Comparison of ENCODE assay signal across 8 mouse cellular contexts in the genomic region with DNA sequence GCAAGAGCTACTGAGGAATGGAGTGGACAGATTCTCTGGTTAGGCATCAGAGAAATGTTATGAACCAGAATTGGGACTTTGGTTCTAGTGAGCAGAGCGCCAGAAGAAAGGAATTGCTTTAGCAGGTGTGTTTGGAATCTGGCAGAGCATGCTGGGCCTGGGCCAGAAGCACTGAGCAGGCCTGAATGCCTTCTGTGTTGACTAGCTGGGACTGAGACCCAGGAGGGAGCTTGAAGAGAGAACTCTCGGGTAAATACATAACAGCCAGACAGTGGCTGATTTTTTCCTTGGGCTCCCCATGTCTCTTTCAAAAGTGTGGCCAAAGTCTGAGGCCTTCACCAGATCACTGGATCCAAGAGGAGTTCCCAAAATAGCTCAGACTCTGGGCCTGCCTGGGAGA.
A peak's percentile ranks its signal among the peaks of the same experiment; 100 is the strongest.
DNase-seq lines count a peak whose midpoint lies in the region; ATAC-seq lines count a peak whose summit lies in the region.

No protein-coding gene starts in this region.

- H3K9me3 ChIP-seq in forebrain, embryonic 14.5 days (replicated peaks; ENCODE audit: control insufficient read depth, low read length) = no peaks in the 10 kb centered on the region
- no peaks in the 10 kb centered on the region for H3K9me3 ChIP-seq in forebrain, embryonic 15.5 days

- peaks cover 6% of the 10 kb centered on the region for H3K4me1 ChIP-seq in forebrain, embryonic 14.5 days (ENCODE audit: control insufficient read depth, insufficient read depth, low read length)
- peaks cover 9% of the 10 kb centered on the region; the same call in 1 of the 2 replicates for H3K4me1 ChIP-seq in forebrain, embryonic 15.5 days
- peaks cover 8% of the 10 kb centered on the region; the same call in 1 of the 2 replicates for H3K4me1 ChIP-seq in brown adipose tissue, adult 24 weeks (ENCODE audit: control insufficient read depth, insufficient read depth, insufficient read length, low read length)

- H3K27me3 ChIP-seq in forebrain, embryonic 14.5 days (replicated peaks; ENCODE audit: control insufficient read depth, insufficient read depth, low read length) = no peaks in the 10 kb centered on the region
- no peaks in the 10 kb centered on the region for H3K27me3 ChIP-seq in forebrain, embryonic 15.5 days

- ATAC-seq in forebrain, embryonic 14.5 days = no peak
- ATAC-seq in forebrain, embryonic 15.5 days (replicated peaks) = no peak

- no peak overlapping the region for H3K27ac ChIP-seq in forebrain, embryonic 14.5 days (ENCODE audit: low read depth, low read length)
- no peak overlapping the region for H3K27ac ChIP-seq in forebrain, embryonic 15.5 days (replicated peaks)
- H3K27ac ChIP-seq in brown adipose tissue, adult 24 weeks (replicated peaks; ENCODE audit: low read depth, low read length) = peak overlapping the region; percentile 56; the same call in 1 of the 2 replicates

- no peak overlapping the region for H3K9ac ChIP-seq in forebrain, embryonic 14.5 days (ENCODE audit: low read length)
- no peak overlapping the region for H3K9ac ChIP-seq in forebrain, embryonic 15.5 days (replicated peaks)

- peak; percentile 30 for DNase-seq in forebrain, embryonic 14.5 days (ENCODE audit: low spot score)
- DNase-seq in heart, adult 8-10 months (ENCODE audit: low spot score) = peak; percentile 44
- peak; percentile 7 to 16 for DNase-seq in left cerebral cortex, postnatal 25 days (ENCODE audit: low spot score in 2 of 2)
- DNase-seq in spleen, postnatal 10 days (ENCODE audit: low spot score in 2 of 2) = no peak
- DNase-seq in urinary bladder, adult 2 months (ENCODE audit: low spot score) = no peak
- no peak for DNase-seq in urinary bladder, postnatal 10 days (ENCODE audit: low spot score)

- intact Hi-C loops in left cerebral cortex, postnatal 25 days (cut with DNase I) = no loop called here

- no peak overlapping the region for H3K4me2 ChIP-seq in forebrain, embryonic 14.5 days (ENCODE audit: low read length)
- H3K4me2 ChIP-seq in forebrain, embryonic 15.5 days (replicated peaks) = no peak overlapping the region

- WGBS in forebrain, embryonic 14.5 days = 65% methylated on average over 2 of the region's 2 CpGs
- WGBS in forebrain, embryonic 15.5 days = 33% methylated on average over 2 of the region's 2 CpGs

- no peak overlapping the region for H3K4me3 ChIP-seq in forebrain, embryonic 14.5 days (ENCODE audit: low read depth, low read length)
- H3K4me3 ChIP-seq in forebrain, embryonic 15.5 days = no peak overlapping the region
- no peak overlapping the region for H3K4me3 ChIP-seq in brown adipose tissue, adult 24 weeks (ENCODE audit: insufficient read depth, low read depth, low read length)

- no peaks in the 10 kb centered on the region for H3K36me3 ChIP-seq in forebrain, embryonic 14.5 days (ENCODE audit: control insufficient read depth, insufficient read depth, low read length)
- H3K36me3 ChIP-seq in forebrain, embryonic 15.5 days = no peaks in the 10 kb centered on the region

Comparison
In these comparisons a context has a peak if more than half of its experiments do, and no peak if none do; other contexts are left out.
1. DNase-seq: peak in forebrain, embryonic 14.5 days (single experiment), heart, adult 8-10 months (single experiment) and left cerebral cortex, postnatal 25 days (2 of 2); none in spleen, postnatal 10 days (0 of 2), urinary bladder, adult 2 months (single experiment) and urinary bladder, postnatal 10 days (single experiment).